In genomic region chr7:139834036-139834435, GRCm38 (mm10) we compare ENCODE assay signal across 8 mouse cellular contexts. TPM values are rescaled to one million over a fixed set of nuclear protein-coding genes. Genes with fewer than 3 reads are reported as not detected.
DNase-seq lines count a peak whose midpoint lies in the region; ATAC-seq lines count a peak whose summit lies in the region.

TSS of gene Adgra1 (plus strand) at chr7:139834174.

- no peaks in the 10 kb centered on the region for H3K36me3 ChIP-seq in forebrain, embryonic 16.5 days (ENCODE audit: control insufficient read depth, insufficient read depth)
- H3K36me3 ChIP-seq in midbrain, embryonic 12.5 days: no peaks in the 10 kb centered on the region
- no peaks in the 10 kb centered on the region for H3K36me3 ChIP-seq in stomach, embryonic 14.5 days (ENCODE audit: control insufficient read depth, insufficient read depth, low read length)

- H3K9ac ChIP-seq in forebrain, embryonic 16.5 days (replicated peaks; ENCODE audit: low read depth, low read length): peak within 1 kb of the TSS; percentile 50
- peak within 1 kb of the TSS; percentile 43 for H3K9ac ChIP-seq in midbrain, embryonic 12.5 days (replicated peaks)
- H3K9ac ChIP-seq in stomach, embryonic 14.5 days (replicated peaks; ENCODE audit: low read depth, low read length): no peak within 1 kb of the TSS

- intact Hi-C loops in heart, postnatal 10 days (cut with DNase I): no loop called here

- peak; percentile 93 for ATAC-seq in forebrain, embryonic 16.5 days
- peak; percentile 86 for ATAC-seq in midbrain, embryonic 12.5 days (ENCODE audit: low FRiP score, low read depth)
- ATAC-seq in stomach, embryonic 14.5 days (ENCODE audit: insufficient number of reproducible peaks, insufficient read depth, low FRiP score, low read depth): peak; percentile 85; the same call in 1 of the 2 replicates

- peak; percentile 49 for DNase-seq in MN1 (ENCODE audit: low spot score)
- peak; percentile 82 to 84 for DNase-seq in cerebellum, adult 18-20 months
- peak; percentile 66 to 67 for DNase-seq in heart, postnatal 10 days
- DNase-seq in layer of hippocampus, postnatal 14 days (ENCODE audit: low spot score in 2 of 2): peak; percentile 87 to 94
- no peak for DNase-seq in thymus, postnatal 10 days (ENCODE audit: low spot score in 2 of 2)

- no peaks in the 10 kb centered on the region for H3K9me3 ChIP-seq in forebrain, embryonic 16.5 days (ENCODE audit: control insufficient read depth, low read length)
- H3K9me3 ChIP-seq in midbrain, embryonic 12.5 days: no peaks in the 10 kb centered on the region
- no peaks in the 10 kb centered on the region for H3K9me3 ChIP-seq in stomach, embryonic 14.5 days (ENCODE audit: control insufficient read depth, low read depth, low read length)

- H3K27ac ChIP-seq in forebrain, embryonic 16.5 days (ENCODE audit: low read length): peak within 1 kb of the TSS; percentile 39
- H3K27ac ChIP-seq in midbrain, embryonic 12.5 days (replicated peaks): peak within 1 kb of the TSS; percentile 90
- no peak within 1 kb of the TSS for H3K27ac ChIP-seq in stomach, embryonic 14.5 days (ENCODE audit: low read length)

- H3K4me1 ChIP-seq in forebrain, embryonic 16.5 days (replicated peaks; ENCODE audit: control insufficient read depth, insufficient read depth, low read length): peaks cover 29% of the 10 kb centered on the region
- peaks cover 47% of the 10 kb centered on the region for H3K4me1 ChIP-seq in midbrain, embryonic 12.5 days
- H3K4me1 ChIP-seq in stomach, embryonic 14.5 days (ENCODE audit: control insufficient read depth, insufficient read depth, low read length): peaks cover 5% of the 10 kb centered on the region; the same call in 1 of the 2 replicates

- WGBS in forebrain, embryonic 16.5 days: 0% methylated on average over 27 of the region's 27 CpGs
- WGBS in midbrain, embryonic 12.5 days: under 1% methylated on average over 27 of the region's 27 CpGs
- WGBS in stomach, embryonic 14.5 days: under 1% methylated on average over 27 of the region's 27 CpGs

- H3K27me3 ChIP-seq in forebrain, embryonic 16.5 days (replicated peaks; ENCODE audit: control insufficient read depth, insufficient read depth, low read length): no peaks in the 10 kb centered on the region
- peaks cover 16% of the 10 kb centered on the region; the same call in 1 of the 2 replicates for H3K27me3 ChIP-seq in midbrain, embryonic 12.5 days
- no peaks in the 10 kb centered on the region for H3K27me3 ChIP-seq in stomach, embryonic 14.5 days (ENCODE audit: control insufficient read depth, insufficient read depth, low read length)

- H3K4me2 ChIP-seq in forebrain, embryonic 16.5 days (ENCODE audit: low read length): peak within 1 kb of the TSS; percentile 61
- peak within 1 kb of the TSS; percentile 56 for H3K4me2 ChIP-seq in midbrain, embryonic 12.5 days (replicated peaks)
- peak within 1 kb of the TSS; percentile 36 for H3K4me2 ChIP-seq in stomach, embryonic 14.5 days (replicated peaks; ENCODE audit: low read depth, low read length)

- peak within 1 kb of the TSS; percentile 43 for H3K4me3 ChIP-seq in forebrain, embryonic 16.5 days (replicated peaks; ENCODE audit: low read length)
- peak within 1 kb of the TSS; percentile 36 for H3K4me3 ChIP-seq in midbrain, embryonic 12.5 days
- 0 out of 2 replicates have a peak within 1 kb of the TSS, but pooled peaks have one; percentile 3 for H3K4me3 ChIP-seq in stomach, embryonic 14.5 days (ENCODE audit: low read depth, low read length)

RNA-seq across cellular contexts. Expression of gene Adgra1, which starts in this region (rescaled TPM):
- polyA plus RNA-seq in forebrain, embryonic 16.5 days (2015; fragmentation: Nextera tagmentation; extraction: Ambion mirVana): 11.6 and 17.9 TPM in 2 replicates
- total RNA-seq in heart, postnatal 10 days (2021): not detected
- 10 to 100 TPM; 43.6 to 61.8 TPM for total RNA-seq in layer of hippocampus, postnatal 14 days (2021)
- polyA plus RNA-seq in midbrain, embryonic 12.5 days (2016; fragmentation: Nextera tagmentation; extraction: Ambion mirVana): 27.0 and 30.3 TPM in 2 replicates
- polyA plus RNA-seq in stomach, embryonic 14.5 days (2014; fragmentation: Nextera tagmentation; extraction: Ambion mirVana): 0.78 and 1.00 TPM in 2 replicates

Comparison
In these comparisons a context has a peak if more than half of its experiments do, and no peak if none do; other contexts are left out.
1. RNA of gene Adgra1 (total RNA-seq): 43.6 to 61.8 TPM in layer of hippocampus, postnatal 14 days; not detected in heart, postnatal 10 days; every median in the first group is over 10 times any median in the second.
2. Peak in DNase-seq in heart, postnatal 10 days; RNA of the gene not detected or under 1 TPM.
3. Peak in ATAC-seq, H3K4me3 ChIP-seq and H3K4me2 ChIP-seq in stomach, embryonic 14.5 days; RNA of the gene not detected or under 1 TPM.
4. DNase-seq: peak in MN1 (single experiment), cerebellum, adult 18-20 months (2 of 2) and layer of hippocampus, postnatal 14 days (2 of 2); none in thymus, postnatal 10 days (0 of 2).
5. Peak in every context shown above with its lines, with median percentiles within 50 percentile points of each other: ATAC-seq, H3K4me2 ChIP-seq and H3K4me3 ChIP-seq.